Mouse (Mus musculus): ENCODE measurements around the gene Ccdc12. TPM values are rescaled to one million over a fixed set of nuclear protein-coding genes. Genes with fewer than 3 reads are reported as not detected.

Ccdc12 gene
- polyA plus RNA-seq, 1 experiment: 124 TPM

DNA sequence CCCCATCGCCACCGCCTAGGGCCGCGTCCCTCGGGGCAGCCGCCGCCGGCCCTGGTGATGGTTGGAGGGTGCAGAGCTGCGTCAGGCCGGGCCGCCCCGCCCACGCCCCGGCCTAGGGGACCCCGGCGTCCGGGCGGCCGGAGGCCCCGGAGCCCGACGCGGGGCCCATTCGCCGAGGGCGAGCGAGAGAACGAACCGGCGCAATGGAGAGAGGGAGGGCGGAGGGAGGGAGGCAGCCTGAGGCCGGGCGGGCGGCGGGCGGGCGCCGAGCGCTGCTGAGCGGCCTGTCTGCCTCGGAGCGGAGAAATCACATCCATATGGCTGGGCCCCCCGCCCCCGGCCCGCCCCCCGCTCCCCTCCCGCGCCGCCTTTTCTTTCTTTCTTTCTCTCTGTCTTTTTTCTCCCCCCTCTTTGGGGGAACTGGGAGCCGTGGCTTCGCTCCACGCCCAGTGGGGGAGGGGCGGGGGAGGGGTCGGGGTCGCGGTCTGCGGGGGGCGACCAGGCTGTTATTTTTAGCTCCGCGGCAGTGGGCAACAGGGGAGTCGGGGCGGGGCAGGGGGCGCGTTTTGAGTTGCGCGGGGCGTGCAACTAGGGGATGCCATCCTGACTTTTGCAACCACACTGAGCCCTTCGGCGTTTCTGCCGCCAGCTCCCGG, 86.1 kb downstream of the Ccdc12 start:
- WGBS: 0% methylated on average over 62 of the region's 71 CpGs
- peaks cover 3% of the 10 kb centered on the region; the same call in 1 of the 2 replicates for H3K4me1 ChIP-seq (ENCODE audit: control insufficient read depth, insufficient read depth, low read length)
- peak; percentile 14 for DNase-seq
- TF ChIP-seq CTCF (IDR thresholded peaks at IDR 0.05; ENCODE audit: insufficient read depth, low read length) (no peak), POLR2A (IDR thresholded peaks at IDR 0.05; ENCODE audit: borderline replicate concordance, extremely low read depth, low read depth, low read length) (no peak)
- peak overlapping the region; percentile 62 for H3K4me3 ChIP-seq (replicated peaks; ENCODE audit: extremely low read depth, low read depth, low read length)

DNA sequence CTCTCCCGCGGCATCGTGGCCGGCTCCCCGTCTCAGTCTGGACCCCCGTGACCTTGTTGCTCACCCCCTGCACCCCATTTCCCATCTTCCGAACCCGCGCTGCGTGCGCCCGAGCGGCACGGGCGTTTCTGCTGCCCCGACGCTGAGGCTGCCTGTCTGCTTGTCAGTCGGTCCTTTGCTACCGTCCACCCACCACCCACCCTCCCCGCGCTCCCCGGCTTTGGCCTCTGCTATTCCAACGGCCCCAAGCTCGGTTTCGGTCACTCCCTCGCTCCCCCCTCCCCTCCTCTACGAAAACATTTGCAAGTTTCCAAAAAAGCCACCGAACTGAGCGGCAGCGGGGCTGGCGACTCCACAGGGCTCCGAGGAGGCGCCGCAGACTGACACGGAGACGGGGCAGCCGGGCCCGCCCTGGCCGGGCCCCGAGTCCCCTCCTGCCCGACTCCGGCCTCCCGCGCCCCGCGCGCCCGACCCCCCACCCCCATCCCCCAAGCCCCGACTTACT, 86.7 kb downstream of the Ccdc12 start:
- TF ChIP-seq POLR2A (IDR thresholded peaks at IDR 0.05; ENCODE audit: borderline replicate concordance, extremely low read depth, low read depth, low read length) (no peak), CTCF (IDR thresholded peaks at IDR 0.05; ENCODE audit: insufficient read depth, low read length) (no peak)
- peak overlapping the region; percentile 62 for H3K4me3 ChIP-seq (replicated peaks; ENCODE audit: extremely low read depth, low read depth, low read length)
- H3K4me1 ChIP-seq (ENCODE audit: control insufficient read depth, insufficient read depth, low read length): peaks cover 3% of the 10 kb centered on the region; the same call in 1 of the 2 replicates
- DNase-seq: peak; percentile 21
- WGBS: 2% methylated on average over 47 of the region's 49 CpGs

DNA sequence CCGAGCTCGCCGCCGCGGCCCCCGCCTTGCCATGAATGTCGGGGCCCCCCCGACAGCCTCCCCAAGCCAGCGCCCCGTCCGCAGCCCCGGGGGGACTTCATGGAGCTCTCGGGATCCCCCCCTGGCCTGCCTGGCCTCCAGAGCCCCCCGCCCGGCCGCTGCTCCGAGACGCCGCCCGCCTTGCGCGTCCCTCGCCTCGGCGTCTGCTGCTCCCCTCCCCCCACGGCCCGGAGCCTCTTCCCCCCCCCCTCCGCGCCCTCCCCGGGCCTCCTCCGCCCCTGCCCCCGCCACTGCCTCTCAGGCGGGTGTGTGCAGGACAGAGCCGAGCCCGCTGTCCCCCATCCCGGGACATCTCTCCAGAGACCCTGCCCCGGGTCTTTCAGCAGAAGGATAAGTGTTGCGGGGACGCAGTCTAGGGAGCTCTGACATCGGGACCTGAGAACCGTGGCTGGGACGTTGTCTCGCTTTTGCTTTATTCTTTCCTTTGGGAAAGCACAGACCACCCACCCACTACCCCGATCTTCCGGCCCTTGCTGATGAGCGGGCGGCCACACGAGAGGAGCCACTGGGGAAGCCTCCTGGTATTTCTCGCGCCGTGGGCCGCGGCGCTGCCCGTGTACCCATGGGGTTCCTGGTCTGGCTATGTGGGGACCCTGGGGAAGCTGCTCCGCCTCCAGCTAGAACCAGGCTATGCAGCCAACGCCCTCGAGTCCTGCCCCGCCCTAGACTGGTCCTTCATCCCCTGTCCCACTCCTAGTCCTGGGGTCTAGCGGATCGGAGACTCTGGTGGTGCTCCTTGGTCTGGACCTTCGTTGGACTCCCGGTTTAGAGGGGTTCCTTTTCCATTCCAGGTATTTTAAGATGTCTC, 87.4 kb downstream of the Ccdc12 start:
- no peak for DNase-seq
- no peak for TF ChIP-seq CTCF (IDR thresholded peaks at IDR 0.05; ENCODE audit: insufficient read depth, low read length)
- H3K4me3 ChIP-seq (replicated peaks; ENCODE audit: extremely low read depth, low read depth, low read length): no peak overlapping the region
- H3K4me1 ChIP-seq (ENCODE audit: control insufficient read depth, insufficient read depth, low read length): peaks cover 3% of the 10 kb centered on the region; the same call in 1 of the 2 replicates
- WGBS: 6% methylated on average over 59 of the region's 63 CpGs

DNA sequence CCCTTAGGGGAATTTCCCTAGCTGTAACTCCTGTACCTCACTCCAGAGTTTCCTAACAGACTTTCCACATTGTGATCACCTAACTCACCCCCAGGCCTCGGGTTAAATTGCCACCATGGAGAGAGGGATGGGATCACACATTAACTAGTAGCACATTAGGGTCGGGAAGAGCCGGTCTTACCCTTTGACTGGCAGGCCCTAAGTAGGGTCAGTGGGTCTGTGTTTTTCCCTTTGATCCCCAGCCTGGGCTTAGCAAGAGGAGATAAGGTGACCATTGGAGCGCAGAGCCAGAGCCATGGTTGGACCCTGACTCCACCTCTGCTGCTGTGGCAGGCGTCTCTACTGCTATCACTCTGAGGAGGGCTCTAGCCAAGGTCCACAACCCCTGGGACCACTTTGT, 89.4 kb downstream of the Ccdc12 start:
- Histone ChIP-seq H3K4me1 (ENCODE audit: control insufficient read depth, insufficient read depth, low read length) (peaks cover 3% of the 10 kb centered on the region; the same call in 1 of the 2 replicates), H3K4me3 (replicated peaks; ENCODE audit: extremely low read depth, low read depth, low read length) (no peak overlapping the region)
- no peak for DNase-seq
- WGBS: 71% methylated on average over 5 of the region's 5 CpGs
- no peak for TF ChIP-seq POLR2A (IDR thresholded peaks at IDR 0.05; ENCODE audit: borderline replicate concordance, extremely low read depth, low read depth, low read length)
- TF ChIP-seq CTCF (IDR thresholded peaks at IDR 0.05; ENCODE audit: insufficient read depth, low read length): no peak

DNA sequence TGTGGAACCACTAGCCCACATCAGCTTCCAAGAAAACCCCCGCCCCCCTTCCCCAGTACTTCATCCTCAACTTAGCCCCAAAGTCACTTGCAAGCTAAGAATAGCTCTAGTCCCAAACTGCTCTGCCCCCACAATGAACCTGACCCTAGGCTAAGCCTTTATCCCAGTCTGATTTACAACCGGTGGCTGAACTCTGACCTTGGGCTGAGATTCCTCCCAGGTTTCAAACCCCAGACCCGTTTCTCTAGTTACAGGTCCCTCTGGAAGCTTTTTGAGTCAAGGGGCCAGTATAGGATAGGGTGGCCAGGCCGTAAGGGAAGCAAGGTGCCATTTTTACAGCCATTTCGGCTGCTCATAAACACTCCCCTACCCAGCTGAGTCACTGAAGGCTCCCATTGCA, 89.9 kb downstream of the Ccdc12 start:
- 72% methylated on average over 5 of the region's 5 CpGs for WGBS
- H3K4me1 ChIP-seq (ENCODE audit: control insufficient read depth, insufficient read depth, low read length): peaks cover 3% of the 10 kb centered on the region; the same call in 1 of the 2 replicates
- no peak overlapping the region for H3K4me3 ChIP-seq (replicated peaks; ENCODE audit: extremely low read depth, low read depth, low read length)
- TF ChIP-seq CTCF (IDR thresholded peaks at IDR 0.05; ENCODE audit: insufficient read depth, low read length): no peak
- no peak for TF ChIP-seq POLR2A (IDR thresholded peaks at IDR 0.05; ENCODE audit: borderline replicate concordance, extremely low read depth, low read depth, low read length)
- no peak for DNase-seq

DNA sequence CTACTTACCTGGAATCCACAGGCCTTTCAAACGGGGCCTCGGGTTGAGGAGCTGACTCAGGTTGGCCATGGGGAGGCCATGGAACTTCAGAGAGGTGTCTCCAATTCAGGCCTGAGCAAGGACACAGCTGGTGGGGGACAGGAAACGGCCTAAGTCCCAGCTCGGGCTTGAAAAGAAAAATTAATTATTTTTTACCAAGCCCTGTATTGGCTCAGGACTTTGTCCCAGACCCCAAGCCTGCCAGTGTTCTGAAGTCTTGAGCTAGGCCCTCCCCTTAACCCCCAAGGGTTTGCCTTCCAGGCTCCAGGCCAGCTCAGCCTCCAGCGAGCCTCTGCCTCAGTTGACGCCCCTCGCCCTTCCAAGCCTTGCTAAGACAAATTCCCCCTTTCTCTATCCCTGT, 90.7 kb downstream of the Ccdc12 start, which contains the start of gene Pth1r:
TSS of gene Pth1r (minus strand) at position 185 of the 400 bp plus-strand sequence.
- 73% methylated on average over 7 of the region's 7 CpGs for WGBS
- DNase-seq: no peak
- Histone ChIP-seq H3K4me3 (replicated peaks; ENCODE audit: extremely low read depth, low read depth, low read length) (no peak within 1 kb of the TSS), H3K4me1 (ENCODE audit: control insufficient read depth, insufficient read depth, low read length) (peaks cover 3% of the 10 kb centered on the region; the same call in 1 of the 2 replicates)
- no peak for TF ChIP-seq CTCF (IDR thresholded peaks at IDR 0.05; ENCODE audit: insufficient read depth, low read length)
- TF ChIP-seq POLR2A (IDR thresholded peaks at IDR 0.05; ENCODE audit: borderline replicate concordance, extremely low read depth, low read depth, low read length): no peak

DNA sequence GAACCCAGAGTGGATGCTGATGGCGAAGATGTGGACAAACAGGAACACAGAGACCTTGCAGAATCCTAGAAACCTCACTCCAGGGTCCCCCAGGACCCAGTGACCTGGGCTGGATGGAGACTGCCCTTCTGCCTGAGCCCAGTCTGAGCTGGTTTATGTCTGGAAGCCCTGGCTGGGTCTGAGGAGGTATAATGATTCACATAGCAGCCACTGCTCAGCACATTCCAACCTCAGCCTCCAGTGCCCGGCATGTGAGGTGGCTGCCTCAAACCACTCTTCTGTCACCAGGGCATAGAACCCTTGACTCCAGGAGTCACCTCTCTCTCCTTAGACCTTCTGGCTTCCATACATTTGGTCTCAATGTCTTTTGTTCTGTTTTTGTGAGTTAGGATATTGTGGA, 92.1 kb downstream of the Ccdc12 start:
- no peak for DNase-seq
- 71% methylated on average over 2 of the region's 2 CpGs for WGBS
- H3K4me3 ChIP-seq (replicated peaks; ENCODE audit: extremely low read depth, low read depth, low read length): no peak overlapping the region
- TF ChIP-seq CTCF (IDR thresholded peaks at IDR 0.05; ENCODE audit: insufficient read depth, low read length) (no peak), POLR2A (IDR thresholded peaks at IDR 0.05; ENCODE audit: borderline replicate concordance, extremely low read depth, low read depth, low read length) (no peak)
- H3K4me1 ChIP-seq (ENCODE audit: control insufficient read depth, insufficient read depth, low read length): no peaks in the 10 kb centered on the region

DNA sequence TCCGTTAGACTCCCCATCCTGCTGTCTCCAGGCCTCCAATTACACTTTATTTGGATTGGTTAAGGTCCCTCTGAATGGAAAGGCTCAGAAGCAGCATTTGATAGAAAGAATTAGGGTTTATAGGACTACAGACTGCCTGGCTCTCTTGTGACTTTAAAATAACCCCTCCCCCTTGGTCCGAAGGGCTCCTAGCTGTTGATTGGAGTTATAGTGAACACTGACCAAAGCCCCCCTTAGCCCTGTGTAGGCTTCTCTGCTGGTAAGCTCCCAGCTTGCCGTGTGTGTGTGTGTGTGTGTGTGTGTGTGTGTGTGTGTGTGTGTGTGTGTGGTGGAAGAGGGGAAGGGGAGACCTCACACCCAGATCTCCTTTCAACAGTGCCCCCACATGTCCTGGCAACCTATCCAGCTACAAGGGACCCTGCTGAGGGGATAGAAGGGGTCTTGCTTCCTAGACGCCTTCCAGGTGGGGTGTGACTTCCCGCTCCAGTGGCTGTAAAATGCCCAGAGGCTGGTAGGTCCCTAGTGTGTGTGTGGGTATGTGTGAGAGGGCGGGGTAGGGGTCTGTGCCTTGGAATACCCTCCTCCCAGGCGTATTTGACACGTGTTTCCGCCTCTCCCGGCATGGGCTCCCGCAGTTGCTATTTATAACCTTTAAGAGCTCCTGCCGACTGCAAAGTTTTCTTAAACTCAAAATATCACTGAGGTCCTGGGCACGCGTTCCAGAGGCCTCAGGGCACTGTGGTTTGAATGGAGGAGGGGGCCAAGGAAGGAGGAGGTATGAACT, 94.3 kb downstream of the Ccdc12 start:
- Histone ChIP-seq H3K4me1 (ENCODE audit: control insufficient read depth, insufficient read depth, low read length) (no peaks in the 10 kb centered on the region), H3K4me3 (replicated peaks; ENCODE audit: extremely low read depth, low read depth, low read length) (no peak overlapping the region)
- DNase-seq: no peak
- TF ChIP-seq CTCF (IDR thresholded peaks at IDR 0.05; ENCODE audit: insufficient read depth, low read length) (no peak), POLR2A (IDR thresholded peaks at IDR 0.05; ENCODE audit: borderline replicate concordance, extremely low read depth, low read depth, low read length) (no peak)
- 37% methylated on average over 14 of the region's 14 CpGs for WGBS

DNA sequence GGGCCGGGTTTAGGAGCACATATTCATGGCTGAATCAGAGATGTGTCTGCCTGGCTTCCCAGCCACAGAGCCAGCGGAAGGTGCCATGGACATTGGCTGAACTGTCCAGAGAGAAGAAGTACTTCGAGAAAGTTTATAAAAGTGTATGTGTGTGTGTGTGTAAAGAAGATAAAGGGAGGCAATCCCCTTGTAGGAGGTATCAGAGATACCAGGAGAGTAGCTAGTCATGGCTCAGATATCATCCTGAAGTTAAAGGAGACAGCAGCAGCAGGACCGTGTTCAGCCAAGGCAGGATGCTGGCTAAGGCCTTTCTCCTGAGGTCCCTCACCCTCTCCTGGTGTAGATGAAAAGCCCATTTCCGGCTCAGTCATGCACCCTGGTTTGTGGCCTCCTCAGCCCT, 95.1 kb downstream of the Ccdc12 start:
- TF ChIP-seq POLR2A (IDR thresholded peaks at IDR 0.05; ENCODE audit: borderline replicate concordance, extremely low read depth, low read depth, low read length): no peak
- no peak for TF ChIP-seq CTCF (IDR thresholded peaks at IDR 0.05; ENCODE audit: insufficient read depth, low read length)
- WGBS: 75% methylated on average over 5 of the region's 5 CpGs
- H3K4me1 ChIP-seq (ENCODE audit: control insufficient read depth, insufficient read depth, low read length): no peaks in the 10 kb centered on the region
- no peak overlapping the region for H3K4me3 ChIP-seq (replicated peaks; ENCODE audit: extremely low read depth, low read depth, low read length)
- no peak for DNase-seq

Data from lung, adult 2 months (tissue).